Mouse (Mus musculus) heart, adult 9 months (tissue): Measurements from ENCODE around the gene Gfm2.

Experiments
- DNase-seq, 2 experiments: peaks; one replicate each; pipeline ENCODE4 v3.0.0; 2022; ENCODE audit warnings: low spot score in 2 of 2

Gene Gfm2

GRCm38 (mm10) chr13:97187693-97188092 lies 50.0 kb downstream of the Gfm2 start:
- peak; percentile 57 to 71 for DNase-seq

DNA sequence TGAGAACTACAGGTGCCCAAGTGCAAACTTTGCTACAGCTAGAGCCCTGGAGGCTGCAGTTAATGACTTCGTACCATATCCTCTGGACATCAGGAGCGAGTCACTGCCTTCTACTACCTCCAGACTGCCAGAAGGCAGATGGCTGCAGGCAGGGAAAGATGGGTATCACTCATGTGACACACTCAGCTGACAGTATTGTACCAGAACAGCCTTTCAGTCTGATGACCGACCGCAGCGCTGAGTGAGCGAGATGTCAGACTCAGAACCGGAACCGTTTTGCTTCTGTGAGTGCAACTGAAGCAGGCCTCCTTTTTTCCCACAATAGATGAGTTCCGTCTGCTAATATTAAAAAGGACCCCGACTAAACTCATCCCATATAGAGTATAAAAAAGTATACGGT lies 54.9 kb downstream of the Gfm2 start:
- no peak for DNase-seq

- peak; percentile 46 to 76 for DNase-seq
Measured at GRCm38 (mm10) chr13:97193420-97193819, 55.7 kb downstream of the Gfm2 start.

GRCm38 (mm10) chr13:97196186-97196924 lies 58.6 kb downstream of the Gfm2 start:
- DNase-seq, result no peak

- no peak for DNase-seq
Measured at GRCm38 (mm10) chr13:97196925-97197218, 59.1 kb downstream of the Gfm2 start.

GRCm38 (mm10) chr13:97197932-97198562 lies 60.3 kb downstream of the Gfm2 start, which contains the start of gene Hexb:
Gene Hexb (minus strand): TSS chr13:97198357.
- DNase-seq, result peak; percentile 96 to 97

- no peak for DNase-seq
Measured at GRCm38 (mm10) chr13:97199123-97199522, 61.4 kb downstream of the Gfm2 start.

DNA sequence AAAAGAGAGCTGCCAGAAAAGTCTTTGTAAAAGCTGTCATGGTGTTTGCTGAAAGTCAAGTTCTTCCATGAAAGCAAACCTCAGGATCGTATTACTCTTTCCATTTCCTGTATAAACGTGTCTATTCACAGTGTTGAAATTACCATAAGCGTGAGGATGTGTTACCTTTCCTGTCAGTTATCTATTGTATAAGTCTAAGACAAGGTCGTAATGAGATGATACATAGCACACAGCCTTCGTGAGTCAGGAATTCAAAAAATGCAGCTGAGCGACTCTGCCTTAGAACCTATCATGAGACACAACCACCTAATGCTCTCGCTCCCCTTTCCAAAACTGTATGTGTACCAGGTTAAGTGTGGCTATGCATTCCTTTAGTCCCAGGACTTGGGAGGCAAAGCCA lies 63.3 kb downstream of the Gfm2 start:
- DNase-seq, result no peak

- DNase-seq, result no peak
Measured at GRCm38 (mm10) chr13:97201896-97202295, 64.2 kb downstream of the Gfm2 start.

DNA sequence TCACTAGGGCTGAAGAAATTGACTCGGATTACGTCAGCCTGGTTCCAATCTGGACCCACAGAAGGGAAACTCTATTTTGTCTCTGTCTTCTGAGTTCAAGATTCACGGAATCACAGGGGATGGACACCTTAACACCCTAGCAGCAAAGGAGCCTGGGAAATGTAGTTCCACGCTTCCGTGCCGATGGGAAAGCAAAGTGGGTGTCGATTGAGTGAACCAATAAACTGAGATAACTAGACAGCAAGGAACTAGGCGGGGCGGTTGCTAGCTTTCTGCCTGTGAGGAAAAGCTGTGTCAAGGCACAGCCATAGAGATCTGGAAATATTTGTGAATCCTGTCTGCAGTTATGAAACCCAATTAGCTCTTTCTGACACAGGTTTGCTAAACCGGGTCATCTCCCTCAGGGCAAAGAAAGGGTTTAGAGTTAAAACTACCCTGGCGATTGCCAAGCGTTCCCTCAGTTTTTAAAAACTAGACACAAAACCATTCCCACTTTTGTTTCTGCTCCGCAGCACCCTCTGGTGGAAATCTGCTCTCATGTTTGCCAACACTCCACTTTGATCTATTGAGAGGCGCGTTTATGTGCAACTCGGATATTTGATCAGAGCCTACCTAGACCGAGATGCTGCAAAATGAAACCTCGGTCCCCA lies 67.4 kb downstream of the Gfm2 start:
- DNase-seq, result peak; percentile 89 to 90

DNA sequence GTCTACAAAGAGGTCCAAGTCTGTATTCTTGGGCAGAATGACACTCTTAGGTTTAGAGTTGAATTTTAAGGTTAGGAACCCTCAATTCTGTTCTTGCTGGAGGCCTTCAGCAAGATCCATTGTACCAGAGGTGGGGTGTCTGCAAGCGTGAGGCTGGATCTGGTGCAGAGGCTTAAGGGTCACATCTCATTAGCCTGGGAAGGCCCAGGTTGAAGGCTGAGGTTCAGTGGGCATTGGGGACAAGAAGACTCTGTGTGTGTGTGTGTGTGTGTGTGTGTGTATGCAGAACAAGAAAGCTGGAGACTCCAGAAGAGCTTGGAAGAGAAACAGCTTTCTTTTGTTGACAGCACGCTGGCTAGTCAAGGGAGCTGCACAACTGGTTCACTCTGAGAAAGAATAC lies 68.3 kb downstream of the Gfm2 start:
- no peak for DNase-seq

GRCm38 (mm10) chr13:97207472-97208111 lies 69.9 kb downstream of the Gfm2 start:
- DNase-seq, result no peak

- DNase-seq, result no peak
Measured at GRCm38 (mm10) chr13:97208112-97208478, 70.4 kb downstream of the Gfm2 start.

DNA sequence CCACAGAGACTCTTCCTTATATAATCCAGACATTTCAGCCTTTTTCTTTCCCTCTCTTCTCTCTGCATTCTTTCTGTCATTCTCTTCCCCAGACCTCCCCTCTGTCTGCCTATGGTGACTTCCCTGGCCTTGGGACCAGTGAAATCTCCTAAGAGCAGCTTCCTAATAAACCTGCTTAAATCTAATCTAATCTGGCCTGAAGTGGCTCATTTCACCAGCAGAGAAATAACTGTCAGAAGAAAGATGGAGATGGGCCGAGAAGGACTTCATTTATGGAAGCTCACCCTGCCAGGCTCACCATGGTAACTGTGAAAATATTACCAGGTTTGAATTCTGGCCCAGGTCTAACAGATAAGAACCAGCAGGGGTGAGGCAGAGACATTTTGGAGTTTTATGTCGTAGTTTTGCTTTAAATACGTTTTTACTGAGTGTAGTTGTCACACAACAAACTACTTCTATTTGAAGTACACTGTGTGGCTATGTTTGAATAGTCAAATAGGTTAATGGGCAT lies 70.8 kb downstream of the Gfm2 start:
- DNase-seq, result no peak

- no peak for DNase-seq
Measured at GRCm38 (mm10) chr13:97214583-97215268, 77.0 kb downstream of the Gfm2 start.

GRCm38 (mm10) chr13:97215563-97215962 lies 77.8 kb downstream of the Gfm2 start:
- no peak for DNase-seq

DNA sequence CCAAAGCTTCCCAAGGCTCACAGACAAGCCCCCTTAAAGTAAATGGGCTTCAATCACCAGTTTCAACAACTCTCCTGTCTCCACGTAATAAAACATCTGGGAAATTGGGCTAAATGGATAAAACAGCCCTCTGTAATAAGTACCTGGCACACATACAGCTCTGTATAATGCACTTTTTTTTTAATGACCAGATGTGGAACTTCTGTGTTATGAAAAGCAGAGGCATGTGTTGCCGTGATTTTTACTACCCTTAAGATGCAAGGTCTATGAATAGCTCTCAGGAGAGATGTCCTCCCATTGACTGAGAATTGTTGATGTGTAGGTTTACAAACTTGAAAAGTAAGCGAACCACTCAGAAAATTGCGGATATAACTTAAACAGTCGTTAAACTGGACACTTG lies 78.5 kb downstream of the Gfm2 start:
- DNase-seq, result no peak

GRCm38 (mm10) chr13:97220022-97220421 lies 82.3 kb downstream of the Gfm2 start:
- no peak for DNase-seq

GRCm38 (mm10) chr13:97223856-97224255 lies 86.1 kb downstream of the Gfm2 start:
- no peak for DNase-seq

DNA sequence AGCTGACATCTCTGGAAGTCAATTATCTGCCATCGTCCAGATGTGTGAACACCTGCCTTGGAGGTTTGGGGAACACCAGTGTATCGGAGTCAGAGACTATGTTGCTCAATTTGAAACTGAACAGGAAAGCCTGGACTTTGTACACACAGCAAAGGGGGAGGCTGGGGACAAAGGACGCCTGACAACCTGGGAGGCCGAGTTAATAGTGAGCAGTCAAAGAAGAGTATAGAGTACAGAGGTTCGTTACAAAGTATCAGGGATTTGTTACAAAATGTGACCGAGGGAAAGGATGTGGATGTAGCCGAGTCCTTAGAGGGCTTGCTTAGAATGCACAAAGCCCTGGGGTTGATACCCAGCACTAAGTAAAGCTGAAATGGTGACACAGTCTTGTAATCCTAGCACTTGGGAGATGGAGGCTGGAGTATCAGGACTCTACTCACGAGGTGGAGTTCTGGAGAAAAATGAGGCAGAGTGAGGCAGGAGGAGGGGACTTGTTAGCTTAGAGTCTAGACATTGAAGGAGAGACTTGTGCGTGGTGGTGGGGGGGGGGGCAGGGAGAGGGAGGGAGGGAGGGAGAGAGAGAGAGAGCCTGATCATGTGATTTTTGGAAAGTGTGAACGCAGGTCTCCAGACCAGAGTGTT lies 86.7 kb downstream of the Gfm2 start:
- DNase-seq, result no peak

- DNase-seq, result no peak
Measured at GRCm38 (mm10) chr13:97225130-97225529, 87.4 kb downstream of the Gfm2 start.
